Comparison of ENCODE assay signal across 8 mouse cellular contexts in genomic region chr4:148115467-148115866, GRCm38 (mm10). TPM values are rescaled to one million over a fixed set of nuclear protein-coding genes. Genes with fewer than 3 reads are reported as not detected.
DNase-seq lines count a peak whose midpoint lies in the region; ATAC-seq and TF ChIP-seq lines count a peak whose summit lies in the region.

No protein-coding gene starts in this region.

- H3K27ac ChIP-seq in left cerebral cortex, adult 2 months = no peak overlapping the region
- no peak overlapping the region for H3K27ac ChIP-seq in heart, embryonic 11.5 days (ENCODE audit: low read depth, low read length)
- H3K27ac ChIP-seq in kidney, embryonic 14.5 days (ENCODE audit: low read depth, low read length) = no peak overlapping the region
- no peak overlapping the region for H3K27ac ChIP-seq in stomach, embryonic 14.5 days (ENCODE audit: low read length)

- no peak overlapping the region for H3K4me3 ChIP-seq in left cerebral cortex, adult 2 months
- H3K4me3 ChIP-seq in heart, embryonic 11.5 days (ENCODE audit: low read depth, low read length) = no peak overlapping the region
- no peak overlapping the region for H3K4me3 ChIP-seq in kidney, embryonic 14.5 days (ENCODE audit: low read length)
- no peak overlapping the region for H3K4me3 ChIP-seq in stomach, embryonic 14.5 days (ENCODE audit: low read depth, low read length)

- ATAC-seq in heart, embryonic 11.5 days (replicated peaks; ENCODE audit: insufficient number of reproducible peaks, low FRiP score, low TSS enrichment) = no peak
- ATAC-seq in kidney, embryonic 14.5 days (ENCODE audit: low FRiP score, low TSS enrichment) = peak; percentile 51; the same call in 1 of the 2 replicates
- peak; percentile 44; the same call in 1 of the 2 replicates for ATAC-seq in stomach, embryonic 14.5 days (ENCODE audit: insufficient number of reproducible peaks, insufficient read depth, low FRiP score, low read depth)

- 0 out of 2 replicates have a peak overlapping the region, but pooled peaks have one; percentile 2 for H3K9ac ChIP-seq in heart, embryonic 11.5 days (ENCODE audit: low read depth, low read length)
- H3K9ac ChIP-seq in kidney, embryonic 14.5 days (ENCODE audit: low read depth, low read length) = no peak overlapping the region
- no peak overlapping the region for H3K9ac ChIP-seq in stomach, embryonic 14.5 days (replicated peaks; ENCODE audit: low read depth, low read length)

- intact Hi-C loops in left cerebral cortex, adult 2 months (cut with DNase I) = loop anchor here (5.0 kb wide), 1 partner anchor 322 kb away; no protein-coding TSS in a partner anchor

- peaks cover 4% of the 10 kb centered on the region; the same call in 1 of the 2 replicates for H3K4me1 ChIP-seq in heart, embryonic 11.5 days (ENCODE audit: control insufficient read depth, insufficient read depth, low read length)
- 0 out of 2 replicates have a peak, but pooled peaks cover 4% of the 10 kb centered on the region for H3K4me1 ChIP-seq in kidney, embryonic 14.5 days (ENCODE audit: control insufficient read depth, insufficient read depth, low read length)
- no peaks in the 10 kb centered on the region for H3K4me1 ChIP-seq in stomach, embryonic 14.5 days (ENCODE audit: control insufficient read depth, insufficient read depth, low read length)

- H3K9me3 ChIP-seq in heart, embryonic 11.5 days (replicated peaks; ENCODE audit: control insufficient read depth, low read length) = no peaks in the 10 kb centered on the region
- no peaks in the 10 kb centered on the region; the same call in 1 of the 2 replicates for H3K9me3 ChIP-seq in kidney, embryonic 14.5 days (ENCODE audit: control insufficient read depth, low read length)
- H3K9me3 ChIP-seq in stomach, embryonic 14.5 days (ENCODE audit: control insufficient read depth, low read depth, low read length) = no peaks in the 10 kb centered on the region

- H3K27me3 ChIP-seq in heart, embryonic 11.5 days (ENCODE audit: control insufficient read depth, insufficient read depth, low read length) = peaks cover 7% of the 10 kb centered on the region
- no peaks in the 10 kb centered on the region for H3K27me3 ChIP-seq in kidney, embryonic 14.5 days (ENCODE audit: control insufficient read depth, insufficient read depth, low read length)
- H3K27me3 ChIP-seq in stomach, embryonic 14.5 days (ENCODE audit: control insufficient read depth, insufficient read depth, low read length) = no peaks in the 10 kb centered on the region

- H3K4me2 ChIP-seq in heart, embryonic 11.5 days = peak overlapping the region; percentile 34
- peak overlapping the region; percentile 24 for H3K4me2 ChIP-seq in kidney, embryonic 14.5 days (replicated peaks; ENCODE audit: low read depth, low read length)
- H3K4me2 ChIP-seq in stomach, embryonic 14.5 days (replicated peaks; ENCODE audit: low read depth, low read length) = 0 out of 2 replicates have a peak overlapping the region, but pooled peaks have one; percentile 8

- 7% methylated on average over 15 of the region's 15 CpGs for WGBS in heart, embryonic 11.5 days (ENCODE audit: insufficient replicate concordance)
- 2% methylated on average over 15 of the region's 15 CpGs for WGBS in kidney, embryonic 14.5 days
- WGBS in stomach, embryonic 14.5 days = 5% methylated on average over 15 of the region's 15 CpGs

- no peak for DNase-seq in left cerebral cortex, adult 2 months (ENCODE audit: extremely low spot score in 1 of 2, low spot score in 2 of 2)
- no peak for DNase-seq in left cerebral cortex, adult 18-20 months (ENCODE audit: low spot score in 2 of 2)
- peak; percentile 23 for DNase-seq in T-cell, adult 2 months (ENCODE audit: low spot score)
- peak; percentile 42 for DNase-seq in lung, postnatal 36 days
- DNase-seq in frontal cortex, adult 2 months (ENCODE audit: extremely low spot score in 1 of 2, low spot score in 1 of 2) = no peak

- peak; percentile 47 for TF ChIP-seq CTCF in left cerebral cortex, adult 2 months (IDR thresholded peaks at IDR 0.05)

- no peaks in the 10 kb centered on the region for H3K36me3 ChIP-seq in heart, embryonic 11.5 days (ENCODE audit: control insufficient read depth, insufficient read depth, low read length)
- no peaks in the 10 kb centered on the region for H3K36me3 ChIP-seq in kidney, embryonic 14.5 days (ENCODE audit: control insufficient read depth, insufficient read depth, low read length)
- no peaks in the 10 kb centered on the region for H3K36me3 ChIP-seq in stomach, embryonic 14.5 days (ENCODE audit: control insufficient read depth, insufficient read depth, low read length)

RNA-seq across cellular contexts. Expression of gene Mad2l2, which starts 14.7 kb away (rescaled TPM):
- 10 to 100 TPM; 14.2 to 16.1 TPM for total RNA-seq in left cerebral cortex, adult 2 months (2021)
- total RNA-seq in left cerebral cortex, adult 18-20 months (2021) = 10 to 100 TPM; 10.7 to 17.5 TPM
- polyA plus RNA-seq in heart, embryonic 11.5 days (2014; fragmentation: Nextera tagmentation; extraction: Ambion mirVana) = 45.3 and 47.2 TPM in 2 replicates
- polyA plus RNA-seq in kidney, embryonic 14.5 days (2014; fragmentation: Nextera tagmentation; extraction: Ambion mirVana) = 81.1 and 99.0 TPM in 2 replicates
- polyA plus RNA-seq in stomach, embryonic 14.5 days (2014; fragmentation: Nextera tagmentation; extraction: Ambion mirVana) = 51.2 and 54.7 TPM in 2 replicates
- polyA plus RNA-seq in frontal cortex, adult 2 months (2012; rRNA removed) = 24.8 and 27.8 TPM in 2 replicates

RNA-seq across cellular contexts. Expression of gene Draxin, which starts 15.0 kb away (rescaled TPM):
- total RNA-seq in left cerebral cortex, adult 2 months (2021) = under 1 TPM; 0.20 to 0.30 TPM
- under 1 TPM; 0.19 to 0.21 TPM for total RNA-seq in left cerebral cortex, adult 18-20 months (2021)
- polyA plus RNA-seq in heart, embryonic 11.5 days (2014; fragmentation: Nextera tagmentation; extraction: Ambion mirVana) = 0.06 and 0.16 TPM in 2 replicates
- polyA plus RNA-seq in kidney, embryonic 14.5 days (2014; fragmentation: Nextera tagmentation; extraction: Ambion mirVana) = 0.43 and 0.80 TPM in 2 replicates
- polyA plus RNA-seq in stomach, embryonic 14.5 days (2014; fragmentation: Nextera tagmentation; extraction: Ambion mirVana) = 0.07 and 0.20 TPM in 2 replicates
- polyA plus RNA-seq in frontal cortex, adult 2 months (2012; rRNA removed) = 0.97 and 1.2 TPM in 2 replicates

RNA-seq across cellular contexts. Expression of gene Agtrap, which starts 27.6 kb away (rescaled TPM):
- total RNA-seq in left cerebral cortex, adult 2 months (2021) = 10 to 100 TPM in 1 of 2 experiments, 1 to 10 TPM in 1; 6.6 to 10.2 TPM
- 10 to 100 TPM in 1 of 2 experiments, 1 to 10 TPM in 1; 6.6 to 10.1 TPM for total RNA-seq in left cerebral cortex, adult 18-20 months (2021)
- 12.7 and 17.6 TPM in 2 replicates for polyA plus RNA-seq in heart, embryonic 11.5 days (2014; fragmentation: Nextera tagmentation; extraction: Ambion mirVana)
- 17.4 and 22.8 TPM in 2 replicates for polyA plus RNA-seq in kidney, embryonic 14.5 days (2014; fragmentation: Nextera tagmentation; extraction: Ambion mirVana)
- polyA plus RNA-seq in stomach, embryonic 14.5 days (2014; fragmentation: Nextera tagmentation; extraction: Ambion mirVana) = 12.8 and 13.3 TPM in 2 replicates
- polyA plus RNA-seq in frontal cortex, adult 2 months (2012; rRNA removed) = 7.5 and 9.6 TPM in 2 replicates

RNA-seq across cellular contexts. Expression of gene Fbxo6, which starts 36.5 kb away (rescaled TPM):
- 10 to 100 TPM; 28.9 to 30.2 TPM for total RNA-seq in left cerebral cortex, adult 2 months (2021)
- total RNA-seq in left cerebral cortex, adult 18-20 months (2021) = 10 to 100 TPM; 32.1 to 35.3 TPM
- polyA plus RNA-seq in heart, embryonic 11.5 days (2014; fragmentation: Nextera tagmentation; extraction: Ambion mirVana) = 23.3 and 24.5 TPM in 2 replicates
- 16.7 and 19.2 TPM in 2 replicates for polyA plus RNA-seq in kidney, embryonic 14.5 days (2014; fragmentation: Nextera tagmentation; extraction: Ambion mirVana)
- 13.9 and 17.6 TPM in 2 replicates for polyA plus RNA-seq in stomach, embryonic 14.5 days (2014; fragmentation: Nextera tagmentation; extraction: Ambion mirVana)
- 33.9 and 40.0 TPM in 2 replicates for polyA plus RNA-seq in frontal cortex, adult 2 months (2012; rRNA removed)

RNA-seq across cellular contexts. Expression of gene Fbxo44, which starts 44.8 kb away (rescaled TPM):
- total RNA-seq in left cerebral cortex, adult 2 months (2021) = 100 to 1,000 TPM; 140 to 156 TPM
- 100 to 1,000 TPM; 137 to 157 TPM for total RNA-seq in left cerebral cortex, adult 18-20 months (2021)
- polyA plus RNA-seq in heart, embryonic 11.5 days (2014; fragmentation: Nextera tagmentation; extraction: Ambion mirVana) = 20.4 and 24.8 TPM in 2 replicates
- 10.8 and 13.2 TPM in 2 replicates for polyA plus RNA-seq in kidney, embryonic 14.5 days (2014; fragmentation: Nextera tagmentation; extraction: Ambion mirVana)
- polyA plus RNA-seq in stomach, embryonic 14.5 days (2014; fragmentation: Nextera tagmentation; extraction: Ambion mirVana) = 11.9 and 14.2 TPM in 2 replicates
- polyA plus RNA-seq in frontal cortex, adult 2 months (2012; rRNA removed) = 206 and 213 TPM in 2 replicates

Comparison
In these comparisons a context has a peak if more than half of its experiments do, and no peak if none do; other contexts are left out.
1. DNase-seq: peak in T-cell, adult 2 months (single experiment) and lung, postnatal 36 days (single experiment); none in left cerebral cortex, adult 2 months (0 of 2), left cerebral cortex, adult 18-20 months (0 of 2) and frontal cortex, adult 2 months (0 of 2).
2. Peak in every context shown above with its lines, with median percentiles within 50 percentile points of each other: H3K4me2 ChIP-seq.